Mouse (Mus musculus) heart, postnatal 0 days (tissue): ENCODE results near the gene Haus7. TPM values are rescaled to one million over a fixed set of nuclear protein-coding genes. Genes with fewer than 3 reads are reported as not detected.

Source experiments
- ATAC-seq: fragments of 200-750 bp; cut with Nextera tagmentation; 2 replicates; pipeline ENCODE4 v1.8.0; 2017; ENCODE audit warnings: low read depth, moderate number of reproducible peaks, moderate library complexity; ENCODE audit not compliant: insufficient read depth
- DNase-seq: peaks from one replicate; pipeline ENCODE4 v3.0.0-alpha.2; 2016; ENCODE audit warnings: low spot score
- H3K27ac ChIP-seq: fragments of 300-500 bp; sonication (generic); 2 replicates; pipeline ENCODE4 v1.5.1; 2014; ENCODE audit warnings: low read depth, mild to moderate bottlenecking
- H3K27me3 ChIP-seq: fragments of 300-500 bp; sonication (generic); 2 replicates; pipeline ENCODE4 v1.6.1; 2014; ENCODE audit warnings: low read length, mixed read lengths; ENCODE audit not compliant: control insufficient read depth, insufficient read depth
- H3K36me3 ChIP-seq: fragments of 300-500 bp; sonication (generic); replicated peaks from 2 replicates; pipeline ENCODE4 v1.6.1; 2014; ENCODE audit warnings: low read length, mixed read lengths; ENCODE audit not compliant: control insufficient read depth, insufficient read depth
- H3K4me1 ChIP-seq: fragments of 300-500 bp; sonication (generic); 2 replicates; pipeline ENCODE4 v1.6.1; 2014; ENCODE audit warnings: antibody characterized with exemption; ENCODE audit not compliant: control insufficient read depth, insufficient read depth
- H3K4me2 ChIP-seq: fragments of 300-500 bp; sonication (generic); 2 replicates; pipeline ENCODE4 v1.6.1; 2014; ENCODE audit warnings: low read depth, mild to moderate bottlenecking, low read length, moderate library complexity
- H3K4me3 ChIP-seq: fragments of 300-500 bp; sonication (generic); 2 replicates; pipeline ENCODE4 v1.5.1; 2014; ENCODE audit warnings: low read depth, low read length
- H3K9ac ChIP-seq: fragments of 300-500 bp; sonication (generic); replicated peaks from 2 replicates; pipeline ENCODE4 v1.6.1; 2014; ENCODE audit warnings: low read depth, low read length, mixed read lengths
- H3K9me3 ChIP-seq: fragments of 300-500 bp; sonication (generic); replicated peaks from 2 replicates; pipeline ENCODE4 v1.6.1; 2016; ENCODE audit warnings: low read length; ENCODE audit not compliant: control insufficient read depth
- CTCF ChIP-seq: IDR thresholded peaks from 2 replicates; pipeline ENCODE4 v1.5.1; 2016; ENCODE audit warnings: antibody characterized with exemption, control low read depth, low read depth
- EP300 ChIP-seq: IDR thresholded peaks from 2 replicates; pipeline ENCODE4 v1.6.1; 2016; ENCODE audit warnings: antibody characterized with exemption, low read depth
- WGBS: fragments of 180-500 bp; shearing (Covaris S2); extraction: QIAGEN DNeasy Blood & Tissue Kit; methylation state at CpG from one replicate; pipeline ENCODE4 v1.1.7; 2014; 5-methylcytosine and 5-hydroxymethylcytosine counted together
- polyA plus RNA-seq: library from polyadenylated mRNA; unstranded; fragments of >200 nt; fragmentation: Nextera tagmentation; extraction: Ambion mirVana; gene quantifications from 2 replicates; pipeline ENCODE4 v1.2.1, GENCODE M21; 2015
- total RNA-seq: library from RNA; depleted of rRNA; stranded (reverse); fragments of >200 nt; gene quantifications from 2 replicates; pipeline ENCODE4 v1.2.3, GENCODE M21; 2014; ENCODE audit warnings: low replicate concordance

The Haus7 gene
- total and polyA plus RNA-seq, 2 experiments from 2014 or later, result 23.2 to 34.7 TPM

DNA sequence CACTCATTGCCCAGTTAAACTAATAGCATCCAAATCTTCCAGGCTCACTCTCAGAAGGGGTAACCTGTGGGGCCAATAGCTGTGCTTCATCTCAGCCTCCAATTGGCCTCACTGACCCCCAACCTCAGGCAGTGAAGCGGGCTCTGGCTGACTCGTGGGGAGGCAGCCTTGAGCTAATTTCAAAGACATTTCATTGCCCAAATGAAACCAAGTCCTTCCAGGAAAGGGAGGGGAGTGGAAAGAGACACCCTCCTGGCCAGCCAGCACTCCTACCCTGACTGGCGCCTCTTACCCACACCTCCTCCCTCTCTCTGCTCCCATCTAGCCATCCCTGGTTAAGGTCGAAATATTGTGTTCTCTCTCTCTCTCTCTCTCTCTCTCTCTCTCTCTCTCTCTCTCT, 31.3 kb upstream of the Haus7 start:
- Histone ChIP-seq H3K4me1 (no peaks in the 10 kb centered on the region), H3K9me3 (no peaks in the 10 kb centered on the region), H3K36me3 (no peaks in the 10 kb centered on the region), H3K27me3 (no peaks in the 10 kb centered on the region), H3K27ac (no peak overlapping the region), H3K4me3 (no peak overlapping the region), H3K4me2 (no peak overlapping the region), H3K9ac (no peak overlapping the region)
- no peak for DNase-seq
- no peak for ATAC-seq
- WGBS, result 57% methylated on average over 4 of the region's 4 CpGs
- TF ChIP-seq EP300 (no peak), CTCF (no peak)

DNA sequence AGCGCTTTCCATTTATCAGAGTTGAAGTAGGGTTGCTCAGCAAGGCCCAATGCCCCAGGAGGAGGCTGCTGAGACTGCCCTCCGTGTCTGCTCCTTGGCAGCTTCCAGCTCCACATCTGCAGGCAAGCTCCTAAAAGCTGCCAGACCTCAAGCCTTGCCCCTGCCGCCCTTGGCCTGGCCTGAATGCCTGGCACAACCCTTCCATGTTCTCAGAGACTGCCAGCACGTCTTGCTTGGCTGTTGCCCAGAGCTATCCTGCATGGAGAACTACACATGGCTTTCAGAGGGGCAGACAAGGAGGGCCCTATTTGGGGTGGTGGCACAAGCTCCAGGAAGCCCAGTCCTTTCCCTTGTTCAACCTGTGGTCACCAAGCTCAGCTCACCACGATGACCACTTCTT, 28.1 kb upstream of the Haus7 start:
- TF ChIP-seq CTCF (no peak), EP300 (no peak)
- ATAC-seq (no peak), DNase-seq (no peak)
- 62% methylated on average over 5 of the region's 5 CpGs for WGBS
- Histone ChIP-seq H3K9ac (no peak overlapping the region), H3K9me3 (no peaks in the 10 kb centered on the region), H3K4me1 (no peaks in the 10 kb centered on the region), H3K4me3 (no peak overlapping the region), H3K27ac (no peak overlapping the region), H3K4me2 (no peak overlapping the region), H3K36me3 (no peaks in the 10 kb centered on the region), H3K27me3 (no peaks in the 10 kb centered on the region)

DNA sequence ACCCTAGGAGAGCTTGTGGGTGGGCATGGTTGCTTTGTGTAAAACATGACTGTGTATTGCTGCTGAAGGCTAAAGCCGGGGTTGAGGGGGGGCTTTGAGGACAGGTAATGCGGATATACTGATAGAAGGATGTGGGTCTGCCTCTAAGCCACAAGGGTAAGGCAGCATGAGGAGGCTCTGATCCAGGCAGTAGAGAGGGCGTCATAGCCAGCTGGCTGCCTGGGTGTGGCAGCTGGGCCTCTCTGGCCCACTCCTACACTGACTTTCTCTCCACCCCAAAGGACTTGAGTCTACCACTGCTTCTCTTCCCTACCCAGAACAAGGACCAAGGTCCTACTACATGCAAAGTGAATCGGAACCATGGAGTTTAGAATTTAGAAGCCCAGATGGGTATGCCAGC, 26.0 kb upstream of the Haus7 start:
- Histone ChIP-seq H3K4me3 (peak overlapping the region; percentile 37), H3K27ac (no peak overlapping the region), H3K9me3 (no peaks in the 10 kb centered on the region), H3K9ac (no peak overlapping the region), H3K36me3 (no peaks in the 10 kb centered on the region), H3K4me1 (no peaks in the 10 kb centered on the region), H3K27me3 (no peaks in the 10 kb centered on the region), H3K4me2 (peak overlapping the region; percentile 46)
- TF ChIP-seq EP300, result no peak
- no peak for TF ChIP-seq CTCF
- WGBS, result 72% methylated on average over 4 of the region's 4 CpGs
- ATAC-seq (no peak), DNase-seq (no peak)

DNA sequence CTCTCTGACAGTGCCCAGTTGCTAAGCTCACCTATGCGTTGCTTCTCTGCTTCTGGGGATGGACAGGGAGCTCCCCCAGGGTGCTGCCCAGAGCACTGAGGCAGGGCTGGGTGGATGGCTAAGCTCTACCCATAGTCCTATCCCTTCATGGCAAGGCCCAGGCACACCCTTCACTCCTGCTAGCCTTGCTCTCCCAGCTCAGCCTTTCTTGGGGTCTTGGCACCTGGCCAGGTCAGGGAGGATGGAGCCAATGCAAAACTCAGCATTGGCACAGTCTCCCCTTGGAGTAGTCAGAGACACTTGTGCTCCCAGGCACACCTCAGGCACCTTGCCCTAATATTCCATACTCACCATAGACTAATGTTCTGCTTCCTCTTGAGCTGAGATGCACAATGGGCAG, 25.2 kb upstream of the Haus7 start:
- Histone ChIP-seq H3K27me3 (no peaks in the 10 kb centered on the region), H3K9ac (peak overlapping the region; percentile 50), H3K27ac (peak overlapping the region; percentile 57), H3K4me2 (peak overlapping the region; percentile 46), H3K9me3 (no peaks in the 10 kb centered on the region), H3K36me3 (no peaks in the 10 kb centered on the region), H3K4me3 (peak overlapping the region; percentile 37), H3K4me1 (no peaks in the 10 kb centered on the region)
- DNase-seq (no peak), ATAC-seq (no peak)
- TF ChIP-seq CTCF (no peak), EP300 (no peak)
- WGBS, result 21% methylated on average over 1 of the region's 1 CpGs

DNA sequence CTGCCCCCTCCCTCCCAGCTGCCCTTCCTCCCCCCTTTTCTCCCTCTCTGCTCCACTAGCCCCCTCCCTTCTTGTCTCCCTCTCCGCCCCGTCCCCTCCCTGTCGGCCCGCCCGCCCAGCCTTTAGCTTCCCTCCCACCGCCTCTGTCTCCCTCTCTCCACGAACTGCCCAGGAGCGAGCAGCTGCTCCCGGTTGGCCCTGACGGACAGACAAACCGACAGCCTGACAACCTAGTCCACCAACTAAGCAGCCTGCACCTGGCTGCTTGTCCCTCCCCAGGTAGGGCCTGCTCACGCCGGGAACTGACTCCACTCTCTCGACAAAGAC, 24.6 kb upstream of the Haus7 start, which contains the start of gene Bgn:
Gene Bgn, plus strand, starts transcription at position 119 of the 327 bp plus-strand sequence.
- peak within 1 kb of the TSS; percentile 57 for H3K27ac ChIP-seq
- H3K9ac ChIP-seq, result peak within 1 kb of the TSS; percentile 50
- peak within 1 kb of the TSS; percentile 37 for H3K4me3 ChIP-seq
- DNase-seq (no peak), ATAC-seq (peak; percentile 48)
- H3K4me1 ChIP-seq, result no peaks in the 10 kb centered on the region
- H3K27me3 ChIP-seq, result no peaks in the 10 kb centered on the region
- TF ChIP-seq EP300 (no peak), CTCF (no peak)
- WGBS, result 37% methylated on average over 11 of the region's 14 CpGs
- no peaks in the 10 kb centered on the region for H3K9me3 ChIP-seq
- no peaks in the 10 kb centered on the region for H3K36me3 ChIP-seq
- H3K4me2 ChIP-seq, result peak within 1 kb of the TSS; percentile 46

DNA sequence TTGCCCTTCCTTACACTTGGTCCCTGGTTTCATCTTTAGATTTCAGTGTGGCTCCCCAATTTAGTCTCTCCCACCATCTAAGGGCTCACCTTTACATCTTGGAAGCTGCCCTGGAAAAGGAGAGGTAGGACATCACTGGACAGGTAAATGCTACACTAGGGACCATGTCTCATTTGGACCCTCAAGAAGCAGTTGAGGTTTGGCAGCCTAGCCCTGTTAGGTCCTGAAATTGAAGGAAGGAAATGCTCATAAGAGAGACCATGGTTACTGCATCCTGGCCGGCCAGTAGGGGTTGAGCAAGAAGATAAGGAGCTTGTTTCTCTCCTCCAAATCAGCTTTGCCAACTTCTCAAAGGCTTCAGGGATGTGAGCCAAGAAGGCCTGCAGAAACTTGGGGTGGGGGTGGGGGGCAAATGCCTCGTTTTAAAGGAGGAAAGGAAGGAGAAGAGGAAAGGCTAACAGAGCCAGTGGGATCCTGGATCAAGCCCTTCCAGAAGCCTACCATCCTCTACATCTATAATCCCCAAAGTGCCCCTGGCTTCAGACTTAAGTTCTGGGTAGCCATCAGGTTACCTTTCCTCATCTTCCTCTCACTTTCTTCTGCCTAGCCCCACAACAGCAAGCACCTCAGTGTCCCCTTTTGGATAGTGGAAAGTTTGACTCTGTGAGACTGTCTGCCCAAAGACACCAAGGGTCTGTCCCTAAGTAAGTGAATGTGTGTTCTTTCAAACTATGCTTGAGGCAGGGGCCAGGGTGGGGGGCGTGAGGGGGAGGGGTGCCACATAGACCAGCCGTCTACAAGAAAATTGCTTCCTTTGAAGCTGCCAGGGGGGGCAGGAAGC, 24.0 kb upstream of the Haus7 start:
- 26% methylated on average over 4 of the region's 4 CpGs for WGBS
- no peaks in the 10 kb centered on the region for H3K9me3 ChIP-seq
- TF ChIP-seq EP300 (no peak), CTCF (no peak)
- no peaks in the 10 kb centered on the region for H3K4me1 ChIP-seq
- DNase-seq (no peak), ATAC-seq (no peak)
- H3K4me3 ChIP-seq, result no peak overlapping the region
- H3K27ac ChIP-seq, result peak overlapping the region; percentile 53
- no peaks in the 10 kb centered on the region for H3K27me3 ChIP-seq
- H3K36me3 ChIP-seq, result no peaks in the 10 kb centered on the region
- H3K4me2 ChIP-seq, result peak overlapping the region; percentile 46; the same call in 1 of the 2 replicates
- no peak overlapping the region for H3K9ac ChIP-seq
